Mouse (Mus musculus): ENCODE results near the gene Syt7.

The Syt7 gene

DNA sequence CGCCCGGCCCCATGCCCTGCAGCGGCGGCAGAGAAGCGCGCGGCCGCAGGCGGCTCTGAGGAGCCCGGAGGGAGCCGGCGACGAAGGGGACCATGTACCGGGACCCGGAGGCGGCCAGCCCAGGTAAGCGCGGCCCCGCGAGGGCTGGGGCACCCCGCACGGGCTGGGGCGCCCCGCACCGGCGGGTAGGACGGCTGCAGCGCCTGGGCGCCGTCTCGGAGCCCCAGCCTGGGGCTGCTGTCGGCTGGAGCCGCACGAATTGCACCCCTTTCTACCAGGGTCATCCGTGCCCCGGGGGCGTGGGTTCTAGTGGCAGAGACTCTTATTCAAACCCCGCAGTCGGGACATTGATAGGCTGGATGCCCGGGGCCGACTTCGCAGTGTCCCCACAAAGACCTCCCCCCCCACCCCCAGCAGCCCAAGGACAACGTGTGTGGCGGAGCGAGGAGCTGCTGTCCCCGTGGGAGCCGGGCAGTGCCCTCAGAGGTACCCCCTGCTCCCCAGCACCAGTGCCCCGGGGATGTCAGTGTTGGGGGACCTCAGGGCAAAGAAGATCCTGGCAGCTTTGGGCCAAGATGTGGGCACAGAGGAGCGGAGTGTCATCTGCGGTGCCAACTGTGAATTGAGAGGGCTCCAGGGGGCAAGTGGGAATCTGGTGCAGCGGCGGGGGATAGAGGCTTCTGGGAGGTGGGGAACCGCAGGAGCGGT is 655 bp downstream of the Syt7 start:
- no peak for DNase-seq (ENCODE audit: low spot score in 2 of 2)

DNA sequence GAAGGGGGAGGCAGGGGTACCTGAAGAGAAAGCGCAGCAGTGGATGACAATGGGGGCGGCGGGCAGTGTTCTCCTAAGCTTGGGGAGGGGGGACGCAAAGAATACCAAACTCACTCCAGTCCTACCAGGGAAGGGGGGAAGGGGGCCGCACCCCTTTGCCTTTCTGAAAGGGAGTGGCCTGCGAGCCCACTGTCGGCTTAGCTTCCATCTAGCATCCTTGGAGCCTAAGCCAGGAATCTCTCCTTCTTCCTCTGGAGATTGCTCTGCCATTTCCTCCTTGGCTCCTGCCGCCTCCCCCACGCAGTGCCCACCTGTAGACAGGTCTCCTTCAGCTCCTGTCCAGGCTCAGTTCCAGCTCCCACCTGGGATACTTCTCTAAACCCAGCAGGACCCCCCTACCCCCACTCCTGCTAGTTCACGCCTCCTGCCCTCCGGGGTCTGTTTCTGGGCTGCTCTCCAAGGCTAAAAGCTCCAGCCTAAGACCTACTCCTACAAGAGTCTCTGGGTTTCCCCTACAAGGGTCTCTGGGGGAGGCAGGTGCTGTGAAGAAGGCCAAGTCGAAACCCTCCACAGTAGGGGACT is 1.3 kb downstream of the Syt7 start:
- DNase-seq (ENCODE audit: low spot score in 2 of 2): no peak

DNA sequence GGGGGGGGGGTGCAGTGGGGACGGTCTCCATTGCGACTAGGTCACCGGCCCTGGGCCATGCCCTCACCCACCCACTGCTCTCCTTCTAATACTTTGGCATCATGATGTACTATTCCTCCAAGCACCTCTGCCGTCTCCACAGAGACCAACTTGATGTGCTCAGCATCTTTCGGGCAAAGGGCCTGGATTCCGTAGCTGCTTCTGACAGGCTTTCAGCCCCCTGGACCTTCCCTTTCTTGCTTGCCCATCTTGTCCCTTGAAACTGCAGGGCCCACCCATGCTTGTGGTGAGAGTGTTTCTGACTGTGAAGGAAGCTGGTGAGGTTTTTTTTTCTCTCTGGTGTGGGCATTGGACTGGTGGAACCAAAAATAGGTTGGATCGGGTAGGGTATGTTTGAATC is 2.1 kb downstream of the Syt7 start:
- DNase-seq (ENCODE audit: low spot score in 2 of 2): no peak

DNA sequence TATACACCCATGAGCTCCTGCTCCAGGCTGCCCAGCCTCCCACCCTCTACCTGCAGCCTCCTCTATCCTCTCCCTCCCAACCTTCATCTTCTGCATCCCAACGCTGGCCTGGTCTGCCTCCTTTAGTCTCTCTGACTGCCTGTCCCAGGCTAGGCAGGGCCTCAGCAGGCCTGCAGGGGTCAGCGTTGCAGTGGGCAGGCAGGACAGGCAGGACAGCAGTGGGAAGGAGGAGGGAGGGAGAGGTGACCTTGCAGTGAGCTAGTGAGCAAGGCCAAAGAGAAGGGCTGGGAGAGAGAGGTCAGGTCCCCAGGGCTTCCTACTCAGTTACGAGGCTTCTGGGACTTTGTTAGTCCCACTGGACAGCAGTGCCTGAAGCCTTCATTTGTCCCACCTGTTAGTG is 3.1 kb downstream of the Syt7 start:
- no peak for DNase-seq (ENCODE audit: low spot score in 2 of 2)

DNA sequence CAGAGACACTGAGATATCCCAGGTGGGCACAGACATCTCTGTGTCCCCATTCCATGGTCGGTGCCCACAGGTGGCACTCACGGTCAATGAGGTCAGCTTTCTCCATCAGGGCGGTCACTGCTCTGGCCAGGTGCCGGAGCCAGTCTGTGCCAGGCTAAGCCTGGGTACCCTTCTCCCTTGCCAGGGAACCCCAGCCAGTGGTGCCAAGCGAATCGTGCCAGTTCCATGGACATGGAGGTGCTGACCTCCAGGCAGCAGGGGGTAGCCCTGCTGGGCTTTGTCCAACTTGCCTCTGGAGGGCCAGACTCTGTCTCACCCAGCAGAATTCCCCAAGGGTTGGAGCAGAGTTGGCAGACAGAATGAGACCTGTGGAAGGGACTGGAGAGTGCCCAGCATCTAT is 4.6 kb downstream of the Syt7 start:
- DNase-seq (ENCODE audit: low spot score in 2 of 2): no peak

DNA sequence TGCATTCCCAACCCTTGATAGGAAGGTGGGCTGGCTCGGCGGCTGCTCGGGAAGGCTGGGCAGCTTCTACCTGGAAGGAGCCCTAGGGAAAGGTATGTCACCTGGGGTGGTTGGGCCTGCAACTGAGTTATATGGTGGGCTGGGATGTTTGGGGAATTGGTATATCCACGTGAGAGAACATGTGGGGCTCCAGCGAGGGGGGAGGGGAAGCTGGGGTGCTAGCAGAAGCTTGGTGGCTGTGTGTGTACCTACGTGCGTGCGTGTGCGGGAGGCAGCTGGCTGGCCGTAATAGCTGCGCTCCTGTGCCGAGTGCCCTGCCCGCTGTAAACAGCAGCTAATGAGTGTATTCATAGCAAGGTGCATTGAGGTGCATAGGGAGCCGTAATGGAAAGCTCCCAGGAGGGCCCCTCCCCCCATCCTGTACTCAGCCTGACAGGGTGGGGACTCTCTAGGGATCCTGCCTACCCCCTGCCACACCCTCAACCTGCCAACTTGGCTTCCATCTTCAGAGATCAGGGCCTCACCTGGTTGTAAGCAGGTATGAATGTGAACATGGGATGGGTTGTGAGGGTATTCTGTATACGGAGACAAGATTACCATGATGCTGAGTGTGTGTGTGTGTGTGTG is 5.1 kb downstream of the Syt7 start:
- no peak for DNase-seq (ENCODE audit: low spot score in 2 of 2)

DNA sequence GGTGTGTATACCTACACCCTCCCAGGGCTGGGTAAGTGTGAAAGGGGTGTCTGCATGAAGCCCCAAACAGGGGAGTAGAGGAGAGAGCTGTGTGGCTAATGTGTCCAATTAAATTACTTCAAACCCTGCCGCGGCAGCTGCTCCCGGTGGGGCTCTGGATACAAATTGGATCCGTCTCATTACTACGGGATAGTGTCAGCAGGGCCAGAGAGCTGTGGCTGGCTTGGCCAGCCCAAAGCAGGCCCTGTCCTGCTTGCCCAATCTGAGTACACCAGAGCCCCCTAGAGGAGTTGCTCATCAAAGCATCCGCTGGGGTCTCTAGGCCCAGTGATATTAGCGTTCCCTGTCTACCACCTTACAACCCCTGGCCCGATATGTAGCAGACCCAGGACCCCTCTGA is 6.3 kb downstream of the Syt7 start:
- DNase-seq (ENCODE audit: low spot score in 2 of 2): no peak

DNA sequence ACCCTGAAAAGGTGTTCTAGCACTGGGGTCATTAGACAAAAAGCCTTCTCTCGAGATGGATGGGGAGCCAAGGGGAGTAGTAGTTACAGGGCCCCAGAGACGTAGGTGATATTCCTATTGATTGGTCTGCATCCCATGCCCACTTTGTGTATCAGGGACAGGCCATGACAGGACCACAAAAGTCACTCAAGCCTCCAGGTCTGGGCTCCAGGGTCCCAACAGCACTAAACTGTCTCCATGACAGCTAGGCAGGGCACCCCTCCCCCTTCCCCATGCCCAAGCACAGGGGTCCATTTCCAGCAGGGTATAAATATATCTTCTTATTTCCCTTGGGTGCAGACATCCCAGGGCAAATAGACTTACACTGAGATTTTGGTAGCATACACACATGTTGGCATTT is 8.1 kb downstream of the Syt7 start:
- DNase-seq (ENCODE audit: low spot score in 2 of 2): no peak

DNA sequence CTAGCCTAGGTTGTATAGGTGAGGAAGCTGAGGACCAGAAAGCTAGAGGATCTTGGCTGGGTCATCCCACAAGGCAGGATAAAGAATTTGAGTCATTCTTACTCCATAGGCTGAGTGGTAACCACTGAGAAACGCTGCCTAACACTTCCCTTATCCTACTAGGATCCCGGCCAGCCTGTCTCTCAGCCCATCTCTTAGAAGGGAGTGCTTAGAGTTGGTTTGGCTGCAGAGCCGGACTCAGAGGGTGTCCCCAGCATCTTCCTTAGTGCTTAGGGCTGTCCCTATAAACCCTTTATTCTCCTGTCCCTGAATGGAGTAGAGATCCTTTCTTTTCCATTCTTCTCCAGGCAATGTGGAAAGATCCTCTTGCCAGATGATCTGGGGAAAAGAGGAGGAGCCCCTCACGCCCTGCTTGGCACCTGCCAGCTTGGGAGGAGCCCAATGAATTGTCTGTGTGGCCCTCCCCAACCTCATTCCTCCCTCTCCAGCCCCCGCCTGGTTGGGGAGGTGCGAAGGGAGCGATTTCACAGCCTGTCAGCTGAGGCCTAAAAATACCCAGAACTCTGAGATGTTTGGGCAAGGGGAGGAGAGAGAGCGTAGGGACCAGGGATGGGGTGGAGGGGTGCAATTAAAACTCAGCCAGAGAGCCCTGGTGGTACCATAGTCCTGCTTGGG is 8.7 kb downstream of the Syt7 start:
- DNase-seq (ENCODE audit: low spot score in 2 of 2): no peak

DNA sequence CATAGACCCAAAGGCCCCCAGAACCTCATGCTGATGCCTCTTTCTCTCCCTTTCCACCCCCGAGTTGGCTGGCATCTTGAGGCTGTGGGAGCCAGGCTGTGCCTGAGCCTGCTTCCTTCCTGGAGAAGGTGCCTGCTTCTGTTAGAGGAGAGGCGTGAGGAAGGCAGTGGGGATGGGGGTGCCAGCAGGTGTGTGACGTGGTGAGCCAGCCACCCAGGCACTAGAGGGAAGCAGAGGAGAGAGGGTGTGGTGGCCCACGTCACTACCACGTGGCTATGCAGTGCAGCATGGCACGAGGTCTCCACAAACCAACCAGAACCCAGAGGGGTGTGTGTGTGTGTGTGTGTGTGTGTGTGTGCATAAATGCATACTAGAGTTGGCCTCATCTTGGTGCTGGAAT is 9.4 kb downstream of the Syt7 start:
- DNase-seq (ENCODE audit: low spot score in 2 of 2): no peak

DNA sequence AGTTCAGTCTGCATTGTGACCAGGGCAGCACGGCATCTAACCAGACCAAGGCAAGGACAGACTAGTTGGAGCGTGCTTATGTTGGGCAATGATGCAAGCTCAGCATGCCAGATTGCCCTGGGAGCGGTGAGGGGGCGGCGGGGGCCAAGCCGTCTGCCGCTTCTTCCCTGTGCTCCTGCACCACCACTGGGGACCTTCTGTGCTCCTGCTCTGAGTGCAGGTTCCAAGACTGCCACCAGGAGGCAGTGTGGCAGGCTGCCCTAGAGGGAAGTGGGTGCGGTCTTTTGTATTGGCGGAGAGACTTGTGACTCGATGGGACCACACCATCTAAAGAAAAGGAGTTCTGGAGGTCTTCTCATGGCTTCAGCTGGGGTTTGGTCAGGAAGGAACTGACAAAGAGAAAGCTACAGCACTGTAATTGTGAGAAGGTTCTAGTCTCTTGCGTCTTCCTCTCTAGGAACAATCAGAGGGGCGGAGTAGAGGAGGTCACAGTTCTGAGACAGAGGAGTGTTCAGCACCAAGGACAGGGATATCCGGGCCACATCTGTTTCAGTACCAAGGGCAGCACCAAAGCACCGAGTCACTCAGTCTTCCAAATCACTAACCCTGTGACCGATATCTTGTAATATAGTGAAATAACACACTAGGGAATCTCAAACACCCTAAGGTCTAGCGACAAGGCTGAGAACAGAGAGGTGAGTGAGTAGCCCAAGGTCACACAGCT is 14.0 kb downstream of the Syt7 start:
- peak; percentile 33 to 41 for DNase-seq (ENCODE audit: low spot score in 2 of 2)

DNA sequence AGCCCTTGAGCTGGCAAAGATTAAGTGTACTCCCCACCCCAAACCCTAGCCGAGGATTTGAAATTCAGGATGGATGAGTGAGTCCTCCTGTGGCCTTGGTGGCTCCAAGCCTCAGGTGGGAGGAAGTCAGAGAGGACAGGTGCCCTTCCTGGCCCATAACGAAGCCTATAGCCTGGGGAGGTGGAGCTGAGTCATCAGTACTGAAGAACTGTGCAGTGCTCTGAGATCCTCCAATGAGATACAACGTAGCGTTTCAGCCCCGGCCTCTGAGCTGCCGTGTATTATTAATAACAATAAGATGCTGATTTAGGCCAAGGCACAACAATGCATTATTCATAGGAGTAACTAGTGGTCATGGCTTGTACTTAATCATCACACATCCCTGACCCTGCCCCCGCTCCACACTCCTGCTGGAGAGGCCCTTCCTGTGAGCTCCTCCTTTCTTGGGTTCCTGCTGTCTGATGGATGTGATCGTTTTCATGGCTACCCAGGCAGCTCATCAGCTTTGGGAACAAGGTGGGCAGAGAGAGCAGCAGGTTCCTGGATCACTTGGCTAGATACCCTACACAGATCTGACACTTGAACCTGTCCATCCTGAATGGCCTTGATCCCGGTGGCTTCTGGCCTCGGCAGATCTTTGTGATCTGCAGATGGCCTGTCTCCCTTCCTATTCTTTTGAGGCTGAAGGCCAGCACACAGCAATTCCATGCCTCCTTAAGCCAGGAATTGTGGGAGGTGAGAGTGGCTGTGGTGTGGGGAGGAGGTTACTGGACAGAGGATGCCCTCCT is 14.9 kb downstream of the Syt7 start:
- DNase-seq (ENCODE audit: low spot score in 2 of 2): no peak

DNA sequence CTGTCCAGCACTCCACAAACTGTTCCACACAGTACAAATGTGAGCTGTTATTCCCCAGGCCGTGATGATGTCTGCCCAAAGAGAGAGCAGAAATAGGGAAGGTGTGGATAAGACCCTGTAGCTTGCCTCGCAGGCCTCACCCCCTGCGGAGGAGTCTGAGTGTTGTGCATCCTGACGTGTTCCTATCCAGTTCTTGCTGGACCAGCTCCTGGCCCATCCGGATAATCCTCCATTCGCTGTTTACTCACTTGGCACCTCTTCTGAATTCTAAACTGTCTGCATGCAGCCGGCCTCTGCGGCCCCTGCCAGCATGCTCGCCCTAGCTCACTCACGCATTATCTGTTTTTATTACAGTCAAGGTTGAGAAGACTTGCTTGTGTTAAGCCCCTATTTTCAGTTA is 15.5 kb downstream of the Syt7 start:
- no peak for DNase-seq (ENCODE audit: low spot score in 2 of 2)

DNA sequence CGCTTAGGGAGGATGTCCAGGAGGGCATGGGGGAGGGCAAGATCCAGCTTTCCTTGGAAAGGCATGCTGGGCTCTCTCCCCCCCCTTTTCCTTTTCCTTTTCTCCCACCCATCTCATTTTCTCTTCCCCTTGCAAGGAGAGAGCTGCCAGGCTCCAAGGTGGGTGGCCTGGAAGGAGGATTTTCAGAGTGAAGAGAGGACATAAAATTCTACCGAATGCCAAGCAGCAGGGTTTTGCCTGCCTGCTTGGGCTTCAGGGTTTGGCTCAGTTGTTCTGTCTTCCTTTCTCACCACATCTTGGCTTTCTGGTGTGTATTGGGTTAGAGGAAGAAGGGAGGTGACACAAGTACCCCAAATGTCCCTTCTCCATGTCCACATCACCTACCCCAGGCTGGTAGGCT is 16.0 kb downstream of the Syt7 start:
- no peak for DNase-seq (ENCODE audit: low spot score in 2 of 2)

DNA sequence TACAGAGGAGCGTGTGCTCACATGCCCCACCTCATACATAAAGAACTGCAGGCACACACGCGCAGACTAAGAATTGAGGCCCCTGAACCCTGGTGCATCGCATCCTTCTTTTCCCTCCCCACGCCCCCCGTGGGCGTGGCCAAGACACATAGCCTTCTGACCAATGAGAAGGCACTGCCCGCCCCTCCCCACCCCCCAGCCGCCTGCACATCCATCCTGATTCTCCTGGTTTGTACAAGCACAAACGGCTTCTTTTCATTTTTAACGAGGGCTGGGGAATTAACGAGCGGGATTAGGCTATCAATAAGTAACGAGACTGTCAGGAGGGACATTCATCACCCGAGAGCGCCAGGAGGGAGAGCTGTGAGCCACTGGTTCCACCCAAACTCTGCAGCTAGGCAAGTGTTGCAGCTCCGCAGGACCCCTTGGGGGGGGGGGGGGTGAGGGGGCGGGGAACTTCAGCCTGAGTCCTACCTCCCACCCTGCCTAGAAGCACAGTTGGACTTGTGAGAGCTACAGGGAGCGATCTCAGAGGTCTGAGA is 24.9 kb downstream of the Syt7 start:
- no peak for DNase-seq (ENCODE audit: low spot score in 2 of 2)

DNA sequence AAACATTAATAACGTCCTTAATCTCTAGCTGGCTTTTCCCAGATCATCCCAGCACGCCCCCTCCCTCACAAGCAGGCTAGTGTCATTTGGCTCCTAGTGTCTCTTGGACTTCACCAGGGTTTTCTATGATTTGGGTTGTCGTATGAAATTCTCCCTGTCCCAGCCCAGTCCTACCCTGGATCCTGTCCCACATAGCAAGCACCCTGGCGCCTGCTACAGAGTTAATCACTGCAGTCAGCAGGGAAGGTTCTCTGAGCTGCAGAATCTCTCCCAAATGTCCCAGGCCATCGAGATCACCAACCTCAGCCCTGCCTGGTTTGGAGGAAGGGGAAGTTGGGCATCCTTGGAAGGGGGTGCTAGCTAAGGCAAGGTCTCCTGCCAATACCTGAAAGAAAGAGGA is 26.6 kb downstream of the Syt7 start:
- DNase-seq (ENCODE audit: low spot score in 2 of 2): no peak

DNA sequence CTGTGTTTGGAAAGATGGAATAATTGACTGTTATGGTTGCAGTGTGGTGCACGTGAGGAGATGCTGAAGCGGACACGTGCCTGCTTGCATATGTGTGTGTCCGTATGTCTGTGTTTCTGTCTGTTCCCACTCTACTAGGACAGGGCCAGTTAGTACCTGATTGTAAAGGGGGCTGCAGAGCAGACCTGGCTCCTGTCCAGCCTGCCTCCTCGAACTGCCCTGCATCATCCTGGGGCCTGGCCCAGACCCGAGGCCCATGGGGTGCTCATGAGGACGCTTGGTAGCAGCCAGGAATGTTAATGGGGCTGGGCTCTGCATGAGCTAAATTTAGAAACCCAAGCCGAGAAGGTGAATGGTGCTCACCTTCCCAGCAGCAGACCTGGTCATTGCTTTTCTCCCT is 28.0 kb downstream of the Syt7 start:
- no peak for DNase-seq (ENCODE audit: low spot score in 2 of 2)

DNA sequence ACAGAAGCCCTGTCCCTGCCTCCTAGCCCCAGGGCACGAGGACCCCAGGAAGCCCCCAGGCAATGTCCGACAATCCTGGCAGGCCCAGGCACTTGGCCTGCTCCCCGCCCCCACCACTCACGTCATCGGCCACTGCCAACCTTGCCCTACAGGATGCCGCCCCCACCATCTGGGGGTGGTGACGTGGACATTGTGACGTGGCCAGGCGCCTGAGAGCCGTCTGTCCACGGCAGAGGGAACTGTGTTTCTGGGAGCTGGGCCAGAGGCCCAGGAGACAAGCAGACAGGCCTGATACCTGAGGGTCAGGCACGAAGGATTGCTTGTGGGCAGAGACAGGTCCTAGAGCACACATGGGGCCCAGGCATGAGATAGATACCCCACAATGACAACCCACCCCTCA is 28.5 kb downstream of the Syt7 start:
- DNase-seq (ENCODE audit: low spot score in 2 of 2): no peak

DNA sequence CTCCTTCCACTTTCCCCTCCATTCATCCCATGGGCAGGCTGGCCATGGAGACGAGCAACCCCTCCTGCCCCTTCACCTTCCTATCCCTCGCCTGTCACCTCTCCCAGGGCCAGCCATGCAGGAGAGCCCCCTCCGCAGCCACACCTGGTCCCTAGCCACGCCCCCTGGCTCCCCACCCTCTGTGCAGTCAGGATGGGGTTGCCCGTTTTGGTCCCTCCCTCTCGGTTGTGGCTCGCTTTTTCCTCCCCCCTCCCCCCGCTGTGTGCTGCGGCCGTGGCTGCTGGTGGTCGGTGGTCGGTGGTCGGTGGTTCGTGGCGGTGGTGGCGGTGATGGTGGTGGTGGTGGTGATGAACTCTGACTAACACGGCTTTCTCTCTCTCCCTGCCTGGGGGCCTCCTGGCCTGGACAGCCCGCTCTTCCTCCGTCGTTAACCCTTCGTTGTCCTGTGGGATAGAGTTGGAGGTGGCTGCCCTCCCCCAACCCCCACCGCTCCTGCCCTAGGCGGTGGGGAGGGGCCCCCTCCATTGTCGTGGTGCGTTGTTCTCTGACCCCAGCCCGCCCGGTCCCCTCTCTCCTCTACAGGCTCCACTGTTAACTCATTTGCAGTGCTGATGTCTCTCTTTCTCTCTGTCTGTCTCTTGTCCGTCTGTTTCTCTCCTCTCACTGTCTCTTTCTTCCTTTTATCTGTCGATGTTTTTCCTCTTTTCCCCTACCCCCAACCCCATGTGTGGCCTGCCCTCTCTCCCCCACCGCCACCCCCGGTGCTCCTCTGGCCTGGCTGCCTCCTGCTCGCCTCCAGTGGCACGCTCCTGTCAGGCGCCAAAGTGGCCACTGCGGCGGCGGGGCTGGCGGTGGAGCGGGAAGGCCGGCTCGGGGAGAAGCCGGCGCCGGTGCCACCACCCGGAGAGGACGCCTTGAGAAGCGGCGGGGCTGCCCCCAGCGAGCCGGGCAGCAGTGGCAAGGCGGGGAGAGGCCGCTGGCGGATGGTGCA is 33.4 kb downstream of the Syt7 start:
- DNase-seq (ENCODE audit: low spot score in 2 of 2): no peak

DNA sequence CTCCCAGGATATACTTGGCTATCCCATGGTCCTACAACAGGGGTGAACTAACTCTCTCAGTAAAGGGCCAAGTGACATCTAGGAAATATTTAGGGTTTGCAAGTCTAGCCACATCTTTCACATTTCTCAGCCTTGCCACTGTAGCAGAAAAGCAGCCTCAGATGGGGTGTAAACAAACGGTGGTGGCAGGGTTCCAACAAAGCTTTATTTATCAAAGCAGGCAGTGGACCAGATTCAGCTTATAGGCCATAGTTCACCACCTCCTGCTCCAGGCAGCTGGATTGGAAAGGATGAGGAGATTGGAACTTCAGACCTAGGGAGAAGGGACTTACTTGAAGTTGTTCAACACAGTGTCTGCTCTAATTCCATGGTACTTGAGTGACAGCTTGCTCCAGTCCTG is 35.9 kb downstream of the Syt7 start:
- DNase-seq (ENCODE audit: low spot score in 2 of 2): no peak
